30 mouse cellular contexts compared by ENCODE assay signal in the genomic region with DNA sequence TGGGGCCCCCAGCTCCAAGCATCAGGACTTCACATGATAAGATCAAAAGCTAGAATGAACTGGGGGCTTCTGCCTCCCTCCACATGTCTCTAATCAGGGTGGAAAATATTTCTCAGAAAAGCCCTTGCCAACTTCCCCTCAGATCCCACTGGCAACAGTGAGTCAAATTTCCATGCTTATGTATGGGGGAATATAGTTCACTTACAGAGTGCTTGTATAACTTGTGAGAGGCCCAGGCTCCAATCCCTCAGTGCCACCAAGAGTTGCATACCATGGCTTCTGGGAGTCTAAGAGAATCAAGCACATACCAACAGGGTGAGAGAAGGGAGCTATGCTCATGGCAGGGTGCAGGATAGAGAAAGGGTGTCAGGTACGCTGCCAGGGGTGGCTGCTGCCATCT.
DNase-seq lines count a peak whose midpoint lies in the region; ATAC-seq and TF ChIP-seq lines count a peak whose summit lies in the region.
"Had no signal": no experiment of that assay in that cellular context is flagged by ENCODE, and none has a peak within 500 bp of the region (broad histone marks: within the 10 kb centered on the region; RNA-seq: fewer than 3 reads in every experiment).

No protein-coding gene starts in this region.

- no peak for DNase-seq in heart, adult 8-10 months (ENCODE audit: low spot score)
- DNase-seq in 416B (ENCODE audit: low read depth) (peak; percentile 44), NIH3T3 (ENCODE audit: low read depth) (peak; percentile 51)
- no peak for DNase-seq in ovary, adult 18-20 months (ENCODE audit: low spot score)
- no peak for DNase-seq in left cerebral cortex, adult 11 months (ENCODE audit: low spot score)
- DNase-seq: adrenal gland, postnatal 14 days; cerebellum, adult 11 months; cerebellum, adult 9-10 months; embryo, embryonic 11 days; gastrocnemius, postnatal 10 days; heart, postnatal 36 days; kidney, adult 11 months; kidney, postnatal 14 days; layer of hippocampus, adult 9-11 months; lung, adult 2 months; lung, postnatal 10 days; thymus, adult 2 months; thymus, postnatal 36 days had no signal

- no peak overlapping the region for H3K9ac ChIP-seq in heart, embryonic 16.5 days (ENCODE audit: low read length)
- H3K9ac ChIP-seq: embryonic facial prominence, embryonic 15.5 days; forebrain, embryonic 13.5 days; hindbrain, embryonic 12.5 days; limb, embryonic 13.5 days; liver, embryonic 14.5 days; neural tube, embryonic 12.5 days had no signal

- no peak overlapping the region for H3K4me3 ChIP-seq in heart, embryonic 16.5 days (ENCODE audit: low read length)
- H3K4me3 ChIP-seq in myocyte = no peak overlapping the region
- H3K4me3 ChIP-seq: embryonic facial prominence, embryonic 15.5 days; forebrain, embryonic 13.5 days; hindbrain, embryonic 12.5 days; left cerebral cortex, adult 2 months; limb, embryonic 13.5 days; neural tube, embryonic 12.5 days had no signal

- WGBS in heart, embryonic 16.5 days = 89% methylated on average over 1 of the region's 1 CpGs

- H3K36me3 ChIP-seq in heart, embryonic 16.5 days (ENCODE audit: control insufficient read depth, insufficient read depth) = no peaks in the 10 kb centered on the region
- no peaks in the 10 kb centered on the region for H3K36me3 ChIP-seq in myocyte (ENCODE audit: control insufficient read depth, insufficient read depth)
- H3K36me3 ChIP-seq: embryonic facial prominence, embryonic 15.5 days; hindbrain, embryonic 12.5 days; limb, embryonic 13.5 days; neural tube, embryonic 12.5 days had no signal

- H3K79me2 ChIP-seq in myocyte (ENCODE audit: control insufficient read depth, insufficient read depth) = no peaks in the 10 kb centered on the region

- ATAC-seq in heart, embryonic 16.5 days (replicated peaks; ENCODE audit: extremely low read depth, insufficient read depth, low FRiP score) = no peak
- ATAC-seq: forebrain, embryonic 13.5 days; midbrain, embryonic 16.5 days had no signal

- no peak overlapping the region for H3K4me2 ChIP-seq in heart, embryonic 16.5 days (ENCODE audit: low read depth, low read length)
- peak overlapping the region; percentile 50 for H3K4me2 ChIP-seq in myocyte (ENCODE audit: low read depth)
- H3K4me2 ChIP-seq: embryonic facial prominence, embryonic 15.5 days; forebrain, embryonic 13.5 days; heart, embryonic 11.5 days; hindbrain, embryonic 12.5 days; limb, embryonic 13.5 days; neural tube, embryonic 12.5 days had no signal

- no peak for TF ChIP-seq POLR2A in myocyte (IDR thresholded peaks at IDR 0.05; ENCODE audit: insufficient read length, low read depth)

- H3K27me3 ChIP-seq in heart, embryonic 16.5 days (ENCODE audit: control insufficient read depth, insufficient read depth, low read length) = no peaks in the 10 kb centered on the region
- no peaks in the 10 kb centered on the region for H3K27me3 ChIP-seq in myocyte (ENCODE audit: control insufficient read depth, insufficient read depth, insufficient read length)
- H3K27me3 ChIP-seq: embryonic facial prominence, embryonic 15.5 days; forebrain, embryonic 13.5 days; hindbrain, embryonic 12.5 days; limb, embryonic 13.5 days; neural tube, embryonic 12.5 days had no signal

- no peak overlapping the region for H3ac ChIP-seq in myocyte (ENCODE audit: control insufficient read depth, insufficient read length)

- peak overlapping the region; percentile 18; the same call in 1 of the 2 replicates for H3K27ac ChIP-seq in heart, embryonic 16.5 days (ENCODE audit: low read length)
- H3K27ac ChIP-seq: forebrain, embryonic 13.5 days; hindbrain, embryonic 12.5 days; left cerebral cortex, adult 2 months; limb, embryonic 13.5 days; liver, embryonic 14.5 days; neural tube, embryonic 12.5 days had no signal

- no peaks in the 10 kb centered on the region for H3K9me3 ChIP-seq in heart, embryonic 16.5 days (replicated peaks; ENCODE audit: control insufficient read depth, low read length)
- H3K9me3 ChIP-seq: embryonic facial prominence, embryonic 15.5 days; forebrain, embryonic 13.5 days; G1E; hindbrain, embryonic 12.5 days; neural tube, embryonic 12.5 days had no signal

- H3K4me1 ChIP-seq in heart, embryonic 16.5 days (ENCODE audit: control insufficient read depth, insufficient read depth, low read length) = no peaks in the 10 kb centered on the region
- H3K4me1 ChIP-seq: forebrain, embryonic 13.5 days; hindbrain, embryonic 12.5 days; limb, embryonic 13.5 days; neural tube, embryonic 12.5 days had no signal

TF ChIP-seq in myocyte, 11 proteins besides CTCF, POLR2A, EP300 and RAD21:
- no peak for TF ChIP-seq MYOG (IDR thresholded peaks at IDR 0.05; ENCODE audit: control insufficient read depth in 1 of 3, insufficient read depth in 1 of 3, insufficient read length in 2 of 3, low read depth in 2 of 3)
- TF ChIP-seq MYOD1 (IDR thresholded peaks at IDR 0.05; ENCODE audit: control insufficient read depth in 1 of 3, insufficient read length in 2 of 3, low read depth in 2 of 3) = no peak
- TF ChIP-seq REST (IDR thresholded peaks at IDR 0.05; ENCODE audit: insufficient read depth, insufficient read length) = no peak
- no peak for TF ChIP-seq TCF3 (IDR thresholded peaks at IDR 0.05; ENCODE audit: insufficient read length, low read depth)
- TF ChIP-seq E2F4 (IDR thresholded peaks at IDR 0.05; ENCODE audit: insufficient read depth) = no peak
- TF ChIP-seq MAX (IDR thresholded peaks at IDR 0.05; ENCODE audit: low read depth) = no peak
- TF ChIP-seq POLR2AphosphoS2 (IDR thresholded peaks at IDR 0.05; ENCODE audit: insufficient read length, low read depth) = no peak
- no peak for TF ChIP-seq SRF (IDR thresholded peaks at IDR 0.05; ENCODE audit: control insufficient read depth, insufficient read length, low read depth)
- no peak for TF ChIP-seq CEBPB (IDR thresholded peaks at IDR 0.05; ENCODE audit: insufficient read depth, poor library complexity, severe bottlenecking)
- no peak for TF ChIP-seq TCF12 (IDR thresholded peaks at IDR 0.05; ENCODE audit: insufficient read depth, poor library complexity, severe bottlenecking)
- no peak for TF ChIP-seq USF1 (IDR thresholded peaks at IDR 0.05; ENCODE audit: low read depth)

Comparison
In these comparisons a context has a peak if more than half of its experiments do, and no peak if none do; other contexts are left out.
1. DNase-seq: peak in 416B (single experiment) and NIH3T3 (single experiment); none in heart, adult 8-10 months (single experiment), ovary, adult 18-20 months (single experiment) and left cerebral cortex, adult 11 months (single experiment).